Mouse (Mus musculus): ENCODE measurements around the gene Pidd1.

- peak; percentile 91; the same call in 1 of the 2 replicates for TF ChIP-seq CTCF (IDR thresholded peaks at IDR 0.05; ENCODE audit: control insufficient read depth, insufficient read depth, insufficient replicate concordance, low read depth, low read length)
- no peak for TF ChIP-seq POLR2A (IDR thresholded peaks at IDR 0.05; ENCODE audit: control insufficient read depth, low read depth, low read length)
Measured at GRCm38 (mm10) chr7:141480842-141481497, 37.1 kb upstream of the Pidd1 start.

All from testis, adult 2 months (tissue).